Mouse (Mus musculus) limb, embryonic 10.5 days (tissue): ENCODE results near the gene Krt71. TPM values are rescaled to one million over a fixed set of nuclear protein-coding genes. Genes with fewer than 3 reads are reported as not detected.

Experiments used
- microRNA-seq: library from miRNA; unstranded; fragments of <30 nt; microRNA quantifications from one replicate; pipeline ENCODE4, GENCODE M21; 2017
- polyA plus RNA-seq: library from polyadenylated mRNA; unstranded; fragments of >200 nt; fragmentation: Nextera tagmentation; extraction: Ambion mirVana; gene quantifications from 2 replicates; pipeline ENCODE4 v1.2.1, GENCODE M21; 2016

Gene Krt71
- polyA plus RNA-seq, 1 experiment from 2014 or later = not detected

Small RNAs within 50 kb of the gene (microRNA-seq; reads per million reads assigned to microRNA genes)
- not detected for gene Gm44323
- gene Gm44342 = not detected

Other genes starting within 250 kb of the Krt71 start
- gene Gm49425, start 225.8 kb downstream of the Krt71 start, polyA plus RNA-seq = not detected in 2 replicates
- gene Krt84, start 210.3 kb downstream of the Krt71 start, polyA plus RNA-seq = not detected in 2 replicates
- not detected in 2 replicates for gene Krt82, start 192.4 kb downstream of the Krt71 start, polyA plus RNA-seq
- gene Krt90, start 180.2 kb downstream of the Krt71 start, polyA plus RNA-seq = 0.08 and 0.31 TPM in 2 replicates
- 0.04 and 0.10 TPM in 2 replicates for gene Krt75, start 169.2 kb downstream of the Krt71 start, polyA plus RNA-seq
- not detected in 2 replicates for gene Gm5414, start 114.9 kb downstream of the Krt71 start, polyA plus RNA-seq
- gene Gm5478, start 95.7 kb downstream of the Krt71 start, polyA plus RNA-seq = not detected in 2 replicates
- gene Krt6b, start 62.8 kb downstream of the Krt71 start, polyA plus RNA-seq = not detected in 2 replicates
- gene Krt6a, start 48.8 kb downstream of the Krt71 start, polyA plus RNA-seq = 0.13 TPM in 1 of 2 replicates, not detected in the other
- gene Krt5, start 30.2 kb downstream of the Krt71 start, polyA plus RNA-seq = 19.1 and 40.4 TPM in 2 replicates
- gene Krt72, start 43.4 kb upstream of the Krt71 start, polyA plus RNA-seq = not detected in 2 replicates
- gene Krt73, start 59.2 kb upstream of the Krt71 start, polyA plus RNA-seq = not detected in 2 replicates
- not detected in 2 replicates for gene Krt2, start 75.1 kb upstream of the Krt71 start, polyA plus RNA-seq
- gene Krt1, start 107.7 kb upstream of the Krt71 start, polyA plus RNA-seq = 0.59 and 0.96 TPM in 2 replicates
- not detected in 2 replicates for gene Krt77, start 126.6 kb upstream of the Krt71 start, polyA plus RNA-seq
- not detected in 2 replicates for gene Krt76, start 149.8 kb upstream of the Krt71 start, polyA plus RNA-seq
- gene Krt4, start 181.6 kb upstream of the Krt71 start, polyA plus RNA-seq = not detected in 2 replicates
- not detected in 2 replicates for gene Krt79, start 197.2 kb upstream of the Krt71 start, polyA plus RNA-seq
- gene Krt78, start 211.2 kb upstream of the Krt71 start, polyA plus RNA-seq = 0.08 TPM in 1 of 2 replicates, not detected in the other